Mouse (Mus musculus) heart, embryonic 11.5 days (tissue): ENCODE data around the gene Atp6v0a1. TPM values are rescaled to one million over a fixed set of nuclear protein-coding genes. Genes with fewer than 3 reads are reported as not detected.

Experiments
- ATAC-seq: fragments of 200-750 bp; cut with Nextera tagmentation; replicated peaks from 2 replicates; pipeline ENCODE4 v1.8.0; 2017; ENCODE audit warnings: moderate library complexity; ENCODE audit not compliant: insufficient number of reproducible peaks, low FRiP score, low TSS enrichment
- H3K27ac ChIP-seq: fragments of 300-500 bp; sonication (generic); 2 replicates; pipeline ENCODE4 v1.5.1; 2014; ENCODE audit warnings: mild to moderate bottlenecking, low read depth, low read length
- H3K27me3 ChIP-seq: fragments of 300-500 bp; sonication (generic); 2 replicates; pipeline ENCODE4 v1.6.1; 2014; ENCODE audit warnings: mild to moderate bottlenecking, low read length, mixed read lengths; ENCODE audit not compliant: control insufficient read depth, insufficient read depth
- H3K36me3 ChIP-seq: fragments of 300-500 bp; sonication (generic); 2 replicates; pipeline ENCODE4 v1.6.1; 2014; ENCODE audit warnings: mild to moderate bottlenecking, low read length, moderate library complexity, mixed read lengths; ENCODE audit not compliant: control insufficient read depth, insufficient read depth
- H3K4me1 ChIP-seq: fragments of 300-500 bp; sonication (generic); 2 replicates; pipeline ENCODE4 v1.6.1; 2014; ENCODE audit warnings: low read length; ENCODE audit not compliant: control insufficient read depth, insufficient read depth
- H3K4me2 ChIP-seq: fragments of 300-500 bp; sonication (generic); 2 replicates; pipeline ENCODE4 v1.6.1; 2014; ENCODE audit warnings: mild to moderate bottlenecking, moderate library complexity
- H3K4me3 ChIP-seq: fragments of 300-500 bp; sonication (generic); 2 replicates; pipeline ENCODE4 v1.5.1; 2014; ENCODE audit warnings: low read depth, low read length
- H3K9ac ChIP-seq: fragments of 300-500 bp; sonication (generic); 2 replicates; pipeline ENCODE4 v1.6.1; 2014; ENCODE audit warnings: mild to moderate bottlenecking, low read depth, low read length, moderate library complexity
- H3K9me3 ChIP-seq: fragments of 300-500 bp; sonication (generic); replicated peaks from 2 replicates; pipeline ENCODE4 v1.6.1; 2016; ENCODE audit warnings: low read length; ENCODE audit not compliant: control insufficient read depth
- WGBS: fragments of 180-500 bp; shearing (Covaris S2); extraction: QIAGEN DNeasy Blood & Tissue Kit; methylation state at CpG from one replicate; pipeline ENCODE4 v1.1.7; 2014; ENCODE audit not compliant: insufficient replicate concordance; 5-methylcytosine and 5-hydroxymethylcytosine counted together
- polyA plus RNA-seq: library from polyadenylated mRNA; unstranded; fragments of >200 nt; fragmentation: Nextera tagmentation; extraction: Ambion mirVana; gene quantifications from 2 replicates; pipeline ENCODE4 v1.2.1, GENCODE M21; 2014

Atp6v0a1 gene
- polyA plus RNA-seq, 1 experiment from 2014 or later, result 57.1 TPM

- peak overlapping the region; percentile 67; the same call in 1 of the 2 replicates for H3K4me2 ChIP-seq
- H3K36me3 ChIP-seq, result no peaks in the 10 kb centered on the region
- WGBS, result 67% methylated on average over 7 of the region's 7 CpGs
- no peak overlapping the region for H3K4me3 ChIP-seq
- no peak overlapping the region for H3K27ac ChIP-seq
- no peaks in the 10 kb centered on the region for H3K27me3 ChIP-seq
- H3K4me1 ChIP-seq, result peaks cover 4% of the 10 kb centered on the region; the same call in 1 of the 2 replicates
- no peak for ATAC-seq
- H3K9me3 ChIP-seq, result no peaks in the 10 kb centered on the region
- no peak overlapping the region for H3K9ac ChIP-seq
Measured at GRCm38 (mm10) chr11:100983778-100984131, 25.5 kb upstream of the Atp6v0a1 start.

- ATAC-seq, result no peak
- Histone ChIP-seq H3K27ac (no peak overlapping the region), H3K27me3 (no peaks in the 10 kb centered on the region), H3K36me3 (no peaks in the 10 kb centered on the region), H3K4me3 (no peak overlapping the region), H3K4me1 (peaks cover 4% of the 10 kb centered on the region; the same call in 1 of the 2 replicates), H3K9ac (no peak overlapping the region), H3K4me2 (no peak overlapping the region), H3K9me3 (no peaks in the 10 kb centered on the region)
- 45% methylated on average over 3 of the region's 3 CpGs for WGBS
Measured at GRCm38 (mm10) chr11:100985607-100986006, 23.6 kb upstream of the Atp6v0a1 start.

GRCm38 (mm10) chr11:100988674-100989073, 20.6 kb upstream of the Atp6v0a1 start:
- no peaks in the 10 kb centered on the region for H3K4me1 ChIP-seq
- H3K4me2 ChIP-seq, result no peak overlapping the region
- WGBS, result 81% methylated on average over 3 of the region's 3 CpGs
- H3K27me3 ChIP-seq, result no peaks in the 10 kb centered on the region
- H3K27ac ChIP-seq, result no peak overlapping the region
- no peak for ATAC-seq
- no peak overlapping the region for H3K4me3 ChIP-seq
- no peaks in the 10 kb centered on the region for H3K9me3 ChIP-seq
- no peaks in the 10 kb centered on the region for H3K36me3 ChIP-seq
- no peak overlapping the region for H3K9ac ChIP-seq

- 59% methylated on average over 2 of the region's 2 CpGs for WGBS
- no peak overlapping the region for H3K27ac ChIP-seq
Measured at GRCm38 (mm10) chr11:100989666-100990065, 19.6 kb upstream of the Atp6v0a1 start.

GRCm38 (mm10) chr11:100991027-100991534, 18.2 kb upstream of the Atp6v0a1 start:
- no peak overlapping the region for H3K9ac ChIP-seq
- H3K36me3 ChIP-seq, result no peaks in the 10 kb centered on the region
- H3K4me1 ChIP-seq, result no peaks in the 10 kb centered on the region
- WGBS, result 14% methylated on average over 5 of the region's 6 CpGs
- no peak overlapping the region for H3K27ac ChIP-seq
- no peak overlapping the region for H3K4me3 ChIP-seq
- no peak for ATAC-seq
- H3K27me3 ChIP-seq, result no peaks in the 10 kb centered on the region
- H3K4me2 ChIP-seq, result no peak overlapping the region
- no peaks in the 10 kb centered on the region for H3K9me3 ChIP-seq

More at GRCm38 (mm10) chr11:100989666-100990065, 19.6 kb upstream of the Atp6v0a1 start:
- no peaks in the 10 kb centered on the region for H3K4me1 ChIP-seq
- no peaks in the 10 kb centered on the region for H3K27me3 ChIP-seq
- no peak for ATAC-seq
- H3K4me2 ChIP-seq, result no peak overlapping the region
- no peak overlapping the region for H3K9ac ChIP-seq
- H3K36me3 ChIP-seq, result no peaks in the 10 kb centered on the region
- no peak overlapping the region for H3K4me3 ChIP-seq
- no peaks in the 10 kb centered on the region for H3K9me3 ChIP-seq

GRCm38 (mm10) chr11:100993437-100993836, 15.8 kb upstream of the Atp6v0a1 start:
- no peak for ATAC-seq

GRCm38 (mm10) chr11:100994233-100994632, 15.0 kb upstream of the Atp6v0a1 start:
- H3K4me2 ChIP-seq, result no peak overlapping the region
- ATAC-seq, result no peak
- H3K27me3 ChIP-seq, result no peaks in the 10 kb centered on the region
- H3K9ac ChIP-seq, result no peak overlapping the region
- H3K36me3 ChIP-seq, result no peaks in the 10 kb centered on the region
- H3K4me1 ChIP-seq, result no peaks in the 10 kb centered on the region
- H3K27ac ChIP-seq, result no peak overlapping the region
- WGBS, result 44% methylated on average over 9 of the region's 9 CpGs
- H3K4me3 ChIP-seq, result no peak overlapping the region
- no peaks in the 10 kb centered on the region for H3K9me3 ChIP-seq

More at GRCm38 (mm10) chr11:100993437-100993836, 15.8 kb upstream of the Atp6v0a1 start:
- Histone ChIP-seq H3K27ac (no peak overlapping the region), H3K4me1 (no peaks in the 10 kb centered on the region), H3K9ac (no peak overlapping the region), H3K4me2 (no peak overlapping the region), H3K4me3 (no peak overlapping the region), H3K27me3 (no peaks in the 10 kb centered on the region), H3K36me3 (no peaks in the 10 kb centered on the region), H3K9me3 (no peaks in the 10 kb centered on the region)
- WGBS, result 77% methylated on average over 2 of the region's 2 CpGs

- no peak for ATAC-seq
- WGBS, result 79% methylated on average over 5 of the region's 5 CpGs
- H3K4me2 ChIP-seq, result no peak overlapping the region
Measured at GRCm38 (mm10) chr11:100994655-100995054, 14.6 kb upstream of the Atp6v0a1 start.

GRCm38 (mm10) chr11:100996501-100996900, 12.8 kb upstream of the Atp6v0a1 start:
- Histone ChIP-seq H3K4me3 (no peak overlapping the region), H3K36me3 (no peaks in the 10 kb centered on the region), H3K27me3 (no peaks in the 10 kb centered on the region), H3K27ac (no peak overlapping the region), H3K4me1 (no peaks in the 10 kb centered on the region), H3K9me3 (no peaks in the 10 kb centered on the region), H3K4me2 (no peak overlapping the region), H3K9ac (no peak overlapping the region)
- no peak for ATAC-seq
- 82% methylated on average over 4 of the region's 4 CpGs for WGBS

More at GRCm38 (mm10) chr11:100994655-100995054, 14.6 kb upstream of the Atp6v0a1 start:
- no peak overlapping the region for H3K4me3 ChIP-seq
- no peaks in the 10 kb centered on the region for H3K9me3 ChIP-seq
- H3K27ac ChIP-seq, result no peak overlapping the region
- H3K4me1 ChIP-seq, result no peaks in the 10 kb centered on the region
- no peaks in the 10 kb centered on the region for H3K27me3 ChIP-seq
- no peak overlapping the region for H3K9ac ChIP-seq
- H3K36me3 ChIP-seq, result no peaks in the 10 kb centered on the region
